Mouse (Mus musculus) intestine, postnatal 0 days (tissue): ENCODE data around the gene CK137956. TPM values are rescaled to one million over a fixed set of nuclear protein-coding genes. Genes with fewer than 3 reads are reported as not detected.
A peak's percentile ranks its signal among the peaks of the same experiment; 100 is the strongest.

Experiments
- ATAC-seq: fragments of 200-750 bp; cut with Nextera tagmentation; 2 replicates; pipeline ENCODE4 v1.8.0; 2017; ENCODE audit warnings: mild to moderate bottlenecking, moderate TSS enrichment, moderate library complexity
- H3K27ac ChIP-seq: fragments of 300-500 bp; sonication (generic); 2 replicates; pipeline ENCODE4 v1.5.1; 2014; ENCODE audit warnings: mild to moderate bottlenecking, low read depth, low read length, moderate library complexity
- H3K27me3 ChIP-seq: fragments of 300-500 bp; sonication (generic); replicated peaks from 2 replicates; pipeline ENCODE4 v1.6.1; 2014; ENCODE audit warnings: low read length, mixed read lengths; ENCODE audit not compliant: control insufficient read depth, insufficient read depth
- H3K36me3 ChIP-seq: fragments of 300-500 bp; sonication (generic); 2 replicates; pipeline ENCODE4 v1.6.1; 2014; ENCODE audit warnings: mild to moderate bottlenecking, moderate library complexity; ENCODE audit not compliant: control insufficient read depth, insufficient read depth
- H3K4me1 ChIP-seq: fragments of 300-500 bp; sonication (generic); replicated peaks from 2 replicates; pipeline ENCODE4 v1.6.1; 2014; ENCODE audit warnings: antibody characterized with exemption, low read length, mixed read lengths; ENCODE audit not compliant: control insufficient read depth, insufficient read depth
- H3K4me2 ChIP-seq: fragments of 300-500 bp; sonication (generic); replicated peaks from 2 replicates; pipeline ENCODE4 v1.6.1; 2014; ENCODE audit warnings: low read depth, mild to moderate bottlenecking, moderate library complexity
- H3K4me3 ChIP-seq: fragments of 300-500 bp; sonication (generic); 2 replicates; pipeline ENCODE4 v1.5.1; 2014; ENCODE audit warnings: low read depth, low read length
- H3K9ac ChIP-seq: fragments of 300-500 bp; sonication (generic); 2 replicates; pipeline ENCODE4 v1.6.1; 2014; ENCODE audit warnings: mild to moderate bottlenecking, low read depth, low read length
- H3K9me3 ChIP-seq: fragments of 300-500 bp; sonication (generic); 2 replicates; pipeline ENCODE4 v1.6.1; 2016; ENCODE audit warnings: mixed run types; ENCODE audit not compliant: control insufficient read depth
- CTCF ChIP-seq: sonication (generic); IDR thresholded peaks from 2 replicates; pipeline ENCODE4 v1.5.1; 2016; ENCODE audit warnings: low read depth, mild to moderate bottlenecking, control low read depth, antibody characterized with exemption, moderate library complexity
- WGBS: fragments of 180-500 bp; shearing (Covaris S2); extraction: QIAGEN DNeasy Blood & Tissue Kit; methylation state at CpG from one replicate; pipeline ENCODE4 v1.1.7; 2014; 5-methylcytosine and 5-hydroxymethylcytosine counted together
- polyA plus RNA-seq: library from polyadenylated mRNA; unstranded; fragments of >200 nt; fragmentation: Nextera tagmentation; extraction: Ambion mirVana; gene quantifications from 2 replicates; pipeline ENCODE4 v1.2.1, GENCODE M21; 2015

Gene CK137956
- polyA plus RNA-seq, 1 experiment from 2014 or later, result not detected

DNA sequence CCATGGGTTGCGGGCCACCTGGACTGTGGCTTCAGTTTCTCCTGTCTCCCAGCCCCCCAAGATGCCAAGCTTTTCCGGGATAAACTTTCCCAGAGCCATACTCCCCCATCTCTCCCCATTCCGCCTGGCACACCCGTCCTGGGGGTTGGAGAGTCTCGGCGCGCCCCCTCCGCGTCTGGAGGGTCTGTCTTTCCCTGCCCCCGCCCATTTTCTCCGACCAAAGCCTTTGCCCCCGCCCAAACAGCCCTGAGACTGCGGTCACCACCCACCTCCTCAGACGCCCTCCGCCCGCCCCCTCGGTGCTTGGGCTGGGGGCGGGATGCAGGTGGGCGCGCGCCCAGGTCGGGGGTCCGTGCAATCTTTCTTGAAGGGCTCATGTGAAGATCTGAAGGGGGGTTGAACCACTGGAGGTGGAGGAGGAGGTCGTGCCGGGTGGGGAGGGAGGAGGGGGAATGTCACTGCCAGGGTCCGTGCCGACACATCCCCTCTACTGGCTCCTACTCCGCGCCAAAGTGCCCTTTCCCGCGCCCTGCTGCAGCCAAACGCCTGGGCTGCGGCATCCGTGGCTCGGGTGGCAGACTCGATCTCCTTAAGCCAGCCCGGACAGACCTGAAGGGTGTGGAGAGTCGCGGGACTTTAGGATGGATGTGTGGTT lies 17.9 kb upstream of the CK137956 start:
- Histone ChIP-seq H3K27me3 (peaks cover 45% of the 10 kb centered on the region), H3K36me3 (no peaks in the 10 kb centered on the region), H3K9me3 (no peaks in the 10 kb centered on the region), H3K4me2 (peak overlapping the region; percentile 52), H3K9ac (no peak overlapping the region), H3K27ac (no peak overlapping the region), H3K4me1 (no peaks in the 10 kb centered on the region), H3K4me3 (no peak overlapping the region)
- ATAC-seq, result no peak
- TF ChIP-seq CTCF, result no peak
- WGBS, result 2% methylated on average over 38 of the region's 39 CpGs

DNA sequence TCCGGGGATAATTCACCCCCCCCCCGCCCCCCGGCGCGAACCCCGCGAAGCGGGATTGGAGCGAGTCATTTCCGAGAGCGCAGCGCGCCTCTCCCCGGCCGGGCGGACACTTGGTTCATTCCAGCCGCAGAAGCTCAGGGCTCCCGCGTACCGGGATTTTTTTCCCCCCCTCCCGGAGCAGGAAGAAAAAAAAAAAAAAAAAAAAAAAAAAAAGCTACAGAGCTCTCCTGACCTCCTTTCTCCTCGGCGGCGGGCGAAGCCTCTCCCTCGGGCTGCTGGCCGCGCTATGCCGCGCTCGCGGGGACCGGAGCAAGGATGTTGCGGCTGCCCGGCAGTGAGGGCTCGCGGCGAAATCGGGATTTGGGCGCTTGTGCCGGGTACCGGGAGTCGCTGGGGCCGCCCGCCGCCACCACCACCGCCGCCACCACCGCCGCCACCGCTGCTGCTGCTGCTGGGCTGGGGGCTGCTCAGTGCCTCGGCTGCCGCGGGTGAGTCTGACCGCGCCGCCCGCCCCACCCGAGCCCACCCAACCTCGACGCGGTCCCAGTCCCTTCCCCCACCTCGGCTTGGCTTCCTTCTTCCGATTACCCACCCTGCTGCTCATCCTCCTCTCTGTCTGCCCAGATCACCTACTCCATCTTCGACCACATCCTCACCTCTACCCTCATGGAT lies 17.2 kb upstream of the CK137956 start, which contains the start of gene Csmd2:
Gene Csmd2, plus strand, starts transcription at position 74 of the 672 bp plus-strand sequence.
- Histone ChIP-seq H3K4me2 (peak within 1 kb of the TSS; percentile 52), H3K4me1 (no peaks in the 10 kb centered on the region), H3K36me3 (no peaks in the 10 kb centered on the region), H3K9me3 (no peaks in the 10 kb centered on the region), H3K9ac (no peak within 1 kb of the TSS), H3K4me3 (peak within 1 kb of the TSS; percentile 24), H3K27me3 (peaks cover 45% of the 10 kb centered on the region), H3K27ac (no peak within 1 kb of the TSS)
- WGBS, result 2% methylated on average over 36 of the region's 65 CpGs
- ATAC-seq, result no peak
- no peak for TF ChIP-seq CTCF

DNA sequence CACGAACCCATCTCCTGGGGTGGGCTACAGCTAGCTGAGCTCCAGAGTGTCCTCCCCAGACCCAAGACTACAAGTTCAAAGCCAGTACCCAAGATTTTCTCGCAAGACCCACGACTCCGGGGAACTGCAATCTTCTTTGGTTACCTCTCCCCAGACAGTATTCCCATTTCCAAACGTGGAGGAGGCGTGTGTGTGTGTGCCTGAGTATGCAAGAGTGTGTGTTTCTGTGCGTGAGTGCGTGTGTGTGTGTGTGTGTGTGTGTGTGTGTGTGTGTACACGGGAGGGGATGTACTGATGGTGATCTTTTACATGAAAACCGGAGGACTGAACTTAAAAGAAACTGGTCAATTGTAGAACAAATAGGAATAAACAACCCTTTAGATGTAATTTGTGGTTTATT lies 16.5 kb upstream of the CK137956 start:
- Histone ChIP-seq H3K27me3 (peaks cover 45% of the 10 kb centered on the region), H3K4me2 (peak overlapping the region; percentile 52), H3K4me3 (no peak overlapping the region), H3K4me1 (no peaks in the 10 kb centered on the region), H3K9ac (no peak overlapping the region), H3K36me3 (no peaks in the 10 kb centered on the region), H3K27ac (no peak overlapping the region), H3K9me3 (no peaks in the 10 kb centered on the region)
- TF ChIP-seq CTCF, result no peak
- no peak for ATAC-seq
- 9% methylated on average over 10 of the region's 10 CpGs for WGBS

DNA sequence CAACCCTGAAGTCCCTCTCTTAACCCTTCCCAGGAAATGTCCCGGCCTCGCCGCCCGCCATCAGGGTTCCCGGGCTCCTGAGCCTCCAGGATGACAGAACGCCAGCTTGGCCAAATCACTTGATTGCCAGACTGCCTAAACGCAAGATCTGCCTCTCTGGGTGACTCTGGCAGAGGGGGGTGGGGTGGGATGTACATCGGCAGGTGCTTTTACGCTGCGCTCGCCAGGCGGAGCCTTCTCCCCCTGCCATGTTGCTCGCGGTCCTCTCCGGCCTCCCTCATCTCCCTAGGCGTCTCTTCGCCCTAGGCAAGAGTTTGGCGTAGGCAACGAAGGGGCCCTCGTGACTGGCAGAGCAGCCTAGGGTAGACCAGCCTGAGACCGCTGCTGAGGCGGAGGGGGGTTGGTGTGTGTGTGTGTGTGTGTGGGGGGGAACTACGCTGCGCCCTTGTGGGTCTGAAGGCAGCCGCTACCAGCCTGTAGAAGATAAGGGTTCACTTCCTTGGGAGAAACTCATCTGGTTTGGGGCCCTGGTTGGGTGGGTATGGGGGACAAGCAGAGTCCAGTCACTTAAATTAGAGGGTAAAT lies 15.8 kb upstream of the CK137956 start:
- Histone ChIP-seq H3K9me3 (no peaks in the 10 kb centered on the region), H3K9ac (no peak overlapping the region), H3K4me3 (no peak overlapping the region), H3K27ac (no peak overlapping the region), H3K36me3 (no peaks in the 10 kb centered on the region), H3K4me2 (no peak overlapping the region), H3K27me3 (peaks cover 45% of the 10 kb centered on the region), H3K4me1 (no peaks in the 10 kb centered on the region)
- ATAC-seq, result no peak
- TF ChIP-seq CTCF, result no peak
- WGBS, result 4% methylated on average over 25 of the region's 25 CpGs

DNA sequence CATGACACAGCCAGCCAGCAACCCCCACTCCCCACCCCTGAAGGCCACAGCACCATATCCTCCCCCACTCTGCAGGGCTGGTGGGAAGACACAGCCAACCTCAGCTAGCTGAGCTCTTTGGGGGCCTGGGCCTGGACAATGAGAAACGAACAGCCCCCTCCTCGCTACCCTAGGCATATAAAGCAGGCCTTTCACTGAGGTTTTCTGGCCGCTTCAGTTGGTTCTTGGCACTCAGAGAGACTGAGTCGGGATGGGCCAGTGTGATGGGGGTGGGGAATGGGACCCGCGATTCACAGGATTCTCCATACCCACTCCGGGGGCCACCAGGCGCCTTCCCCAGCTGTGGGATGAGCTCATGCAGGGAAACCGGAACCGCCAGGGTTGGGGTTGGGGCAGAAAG lies 15.1 kb upstream of the CK137956 start:
- WGBS, result 22% methylated on average over 10 of the region's 10 CpGs
- no peaks in the 10 kb centered on the region for H3K36me3 ChIP-seq

DNA sequence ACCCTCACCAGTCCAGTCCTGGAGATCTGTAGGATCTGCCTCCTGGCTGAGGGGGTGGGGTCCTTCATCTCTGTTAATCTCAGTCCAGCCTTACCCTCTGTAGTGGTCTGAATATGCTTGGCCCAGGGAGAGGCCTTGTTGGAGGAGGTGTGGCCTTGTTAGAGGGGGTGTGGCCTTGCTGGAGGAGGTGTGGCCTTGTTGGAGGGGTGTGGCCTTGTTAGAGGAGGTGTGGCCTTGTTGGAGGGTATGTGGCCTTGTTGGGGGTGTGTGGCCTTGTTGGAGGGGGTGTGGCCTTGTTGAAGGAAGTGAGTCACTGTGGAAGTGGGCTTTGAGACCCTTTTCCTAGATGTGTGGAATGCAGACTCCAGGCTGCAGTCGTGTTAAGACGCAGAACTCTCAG lies 13.7 kb upstream of the CK137956 start:
- WGBS, result 89% methylated on average over 2 of the region's 2 CpGs

More for the DNA sequence above, 15.1 kb upstream of the CK137956 start:
- Histone ChIP-seq H3K27me3 (peaks cover 45% of the 10 kb centered on the region), H3K4me1 (no peaks in the 10 kb centered on the region), H3K9me3 (no peaks in the 10 kb centered on the region), H3K27ac (no peak overlapping the region), H3K4me3 (no peak overlapping the region), H3K9ac (no peak overlapping the region), H3K4me2 (no peak overlapping the region)
- no peak for ATAC-seq
- TF ChIP-seq CTCF, result no peak

More for the DNA sequence above, 13.7 kb upstream of the CK137956 start:
- Histone ChIP-seq H3K27ac (no peak overlapping the region), H3K4me2 (no peak overlapping the region), H3K4me3 (no peak overlapping the region), H3K9me3 (no peaks in the 10 kb centered on the region), H3K36me3 (no peaks in the 10 kb centered on the region), H3K4me1 (no peaks in the 10 kb centered on the region), H3K9ac (no peak overlapping the region), H3K27me3 (peaks cover 41% of the 10 kb centered on the region)
- no peak for ATAC-seq
- no peak for TF ChIP-seq CTCF
